Mouse (Mus musculus): Measurements from ENCODE around the gene Nub1. TPM values are rescaled to one million over a fixed set of nuclear protein-coding genes. Genes with fewer than 3 reads are reported as not detected.
A peak's percentile ranks its signal among the peaks of the same experiment; 100 is the strongest.

Nub1 gene
- polyA plus RNA-seq, 1 experiment from 2014 or later, result 31.3 TPM

DNA sequence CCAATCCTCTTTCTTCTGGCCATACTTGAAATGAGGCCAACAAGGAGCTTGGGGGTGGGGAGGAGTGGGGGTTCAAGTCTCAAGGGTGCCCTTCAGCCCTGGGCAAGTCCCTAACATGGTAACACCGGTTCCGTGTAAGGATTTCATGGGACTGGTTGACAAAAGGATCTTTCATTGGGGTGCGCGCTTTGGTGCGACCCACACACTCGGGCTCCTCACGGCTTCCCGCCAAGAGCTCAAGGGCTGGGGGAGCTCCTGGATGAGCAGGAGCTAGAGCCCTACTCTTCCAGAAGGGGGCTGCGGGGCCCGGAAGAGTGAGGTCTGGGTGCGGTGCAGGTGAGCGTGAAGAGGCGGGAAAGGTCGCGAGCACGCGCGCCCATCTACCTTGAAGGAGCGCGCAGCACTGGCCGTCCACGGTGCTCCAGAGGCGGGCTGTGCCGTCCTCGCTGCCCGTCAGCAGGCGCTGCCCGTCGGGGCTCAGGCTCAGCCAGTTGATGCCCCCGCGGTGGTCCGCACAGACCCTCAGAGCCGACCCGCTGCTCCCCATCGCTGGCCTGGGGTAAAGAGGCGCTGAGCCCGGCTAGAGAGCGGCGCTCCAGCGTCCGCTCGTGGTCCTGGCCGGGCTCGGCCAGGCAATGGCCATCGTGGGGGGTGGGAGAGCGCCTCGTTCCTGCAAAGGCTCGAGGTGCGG lies 44.6 kb downstream of the Nub1 start:
- Histone ChIP-seq H3K27me3 (no peaks in the 10 kb centered on the region), H3K9me3 (no peaks in the 10 kb centered on the region), H3K36me3 (no peaks in the 10 kb centered on the region), H3K4me2 (peak overlapping the region; percentile 93), H3K27ac (peak overlapping the region; percentile 72), H3K9ac (peak overlapping the region; percentile 65), H3K4me1 (peaks cover 47% of the 10 kb centered on the region), H3K4me3 (peak overlapping the region; percentile 59)
- ATAC-seq (ENCODE audit: insufficient number of reproducible peaks, low FRiP score, low TSS enrichment, low read depth), result peak; percentile 12; the same call in 1 of the 2 replicates
- 2% methylated on average over 49 of the region's 49 CpGs for WGBS

DNA sequence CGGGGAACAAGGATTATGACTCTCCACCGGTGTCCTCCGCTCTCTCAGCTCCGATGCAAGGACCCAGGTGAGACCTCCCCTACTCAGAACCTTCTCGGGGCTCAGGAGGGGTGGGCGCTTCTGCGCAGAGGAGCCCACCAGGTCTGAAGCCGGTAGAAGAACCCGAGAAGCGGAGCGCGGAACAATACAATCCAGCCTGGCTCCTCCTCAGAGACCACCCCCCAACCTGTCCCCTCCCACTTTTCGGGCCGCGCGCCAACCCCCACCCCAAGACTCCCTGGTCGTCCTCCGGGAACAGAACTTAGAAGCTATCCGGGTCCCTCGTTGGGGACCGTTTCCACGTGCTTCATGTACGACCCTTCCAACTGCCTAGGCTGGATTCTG lies 45.1 kb downstream of the Nub1 start, which contains the start of gene Wdr86:
Gene Wdr86 (minus strand): TSS at position 240 of the 384 bp plus-strand sequence.
- H3K4me3 ChIP-seq, result peak within 1 kb of the TSS; percentile 59
- H3K4me2 ChIP-seq, result peak within 1 kb of the TSS; percentile 93
- ATAC-seq (ENCODE audit: insufficient number of reproducible peaks, low FRiP score, low TSS enrichment, low read depth), result 0 out of 2 replicates have a peak, but pooled peaks have one; percentile 4
- H3K27me3 ChIP-seq, result no peaks in the 10 kb centered on the region
- peak within 1 kb of the TSS; percentile 72 for H3K27ac ChIP-seq
- H3K9ac ChIP-seq, result peak within 1 kb of the TSS; percentile 65
- under 1% methylated on average over 23 of the region's 23 CpGs for WGBS
- H3K36me3 ChIP-seq, result no peaks in the 10 kb centered on the region
- no peaks in the 10 kb centered on the region for H3K9me3 ChIP-seq
- peaks cover 42% of the 10 kb centered on the region for H3K4me1 ChIP-seq

DNA sequence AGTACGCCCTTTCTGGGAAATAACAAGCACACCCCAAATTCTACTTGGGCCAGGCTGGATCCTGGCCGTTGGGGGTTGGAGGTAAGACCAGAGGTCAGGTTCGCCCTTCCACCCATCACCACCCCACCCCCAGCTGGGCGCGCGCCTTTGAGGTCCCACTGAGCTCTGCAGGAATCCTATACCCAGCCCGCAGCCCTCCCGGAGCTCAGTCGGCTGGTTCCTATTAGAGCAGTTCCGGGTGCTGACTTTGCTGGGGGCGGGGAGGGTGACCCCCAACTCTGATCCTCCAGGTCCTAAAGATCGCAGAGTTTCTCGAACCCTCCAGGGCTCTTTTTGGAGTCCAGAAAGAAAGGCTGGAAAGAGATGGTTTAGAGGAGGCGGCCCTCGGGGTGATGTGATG lies 45.7 kb downstream of the Nub1 start:
- no peak for ATAC-seq (ENCODE audit: insufficient number of reproducible peaks, low FRiP score, low TSS enrichment, low read depth)
- Histone ChIP-seq H3K9ac (peak overlapping the region; percentile 65), H3K36me3 (no peaks in the 10 kb centered on the region), H3K4me3 (peak overlapping the region; percentile 59), H3K4me2 (peak overlapping the region; percentile 93), H3K27ac (peak overlapping the region; percentile 72), H3K9me3 (no peaks in the 10 kb centered on the region), H3K27me3 (no peaks in the 10 kb centered on the region), H3K4me1 (peaks cover 40% of the 10 kb centered on the region)
- 3% methylated on average over 15 of the region's 15 CpGs for WGBS

DNA sequence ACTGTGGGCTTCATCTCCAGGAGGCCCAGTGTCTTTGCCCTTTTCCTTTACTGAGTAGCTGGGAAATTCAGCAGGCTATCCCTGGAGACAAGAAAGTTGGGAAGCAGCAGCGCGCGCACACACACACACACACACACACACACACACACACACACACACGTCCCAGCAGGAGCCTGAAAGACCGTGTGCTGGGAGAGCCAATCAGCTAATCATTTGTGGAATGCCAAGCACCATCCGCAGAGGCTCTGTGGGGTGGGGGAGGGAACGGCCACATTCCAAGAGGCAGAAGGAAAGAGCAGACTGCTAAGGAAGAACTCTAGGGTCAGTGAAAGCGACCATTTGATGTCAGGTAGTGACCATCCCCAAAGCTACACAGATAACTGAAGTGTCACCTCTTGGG lies 47.8 kb downstream of the Nub1 start:
- Histone ChIP-seq H3K36me3 (no peaks in the 10 kb centered on the region), H3K4me3 (no peak overlapping the region), H3K9me3 (no peaks in the 10 kb centered on the region), H3K27ac (no peak overlapping the region), H3K4me1 (peaks cover 39% of the 10 kb centered on the region), H3K9ac (no peak overlapping the region), H3K4me2 (no peak overlapping the region), H3K27me3 (no peaks in the 10 kb centered on the region)
- no peak for ATAC-seq (ENCODE audit: insufficient number of reproducible peaks, low FRiP score, low TSS enrichment, low read depth)
- 4% methylated on average over 8 of the region's 8 CpGs for WGBS

DNA sequence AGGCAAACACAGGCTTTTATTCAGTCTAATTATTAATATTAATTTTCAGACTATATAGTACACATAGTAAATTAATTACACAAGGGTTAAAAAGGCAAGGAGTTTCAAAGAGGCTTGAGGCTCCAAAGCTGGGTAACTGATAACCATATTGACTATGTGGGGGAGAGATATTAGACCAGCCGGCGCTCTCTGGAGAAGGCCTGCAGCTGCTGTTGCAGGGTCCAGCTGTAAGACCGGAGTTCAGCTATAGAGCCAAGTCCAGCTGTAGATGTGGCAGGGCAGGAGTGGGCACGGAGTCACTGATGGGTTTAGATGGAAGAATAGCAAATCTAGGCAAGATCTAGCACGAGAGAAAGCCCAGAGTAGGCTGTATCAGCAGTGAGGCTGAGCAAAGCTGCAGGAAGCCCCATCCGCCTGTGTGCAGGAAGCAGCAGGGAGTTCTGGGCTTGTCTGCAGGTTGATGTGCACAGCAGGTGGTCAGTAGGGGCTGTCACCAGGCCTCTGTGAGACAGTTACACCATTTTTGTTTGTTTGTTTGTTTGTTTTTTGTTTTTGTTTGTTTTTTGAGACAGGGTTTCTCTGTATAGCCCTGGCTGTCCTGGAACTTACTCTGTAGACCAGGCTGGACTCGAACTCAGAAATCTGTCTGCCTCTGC lies 48.6 kb downstream of the Nub1 start:
- WGBS, result 65% methylated on average over 7 of the region's 7 CpGs
- no peak overlapping the region for H3K9ac ChIP-seq
- no peaks in the 10 kb centered on the region for H3K36me3 ChIP-seq
- H3K4me2 ChIP-seq, result no peak overlapping the region
- no peak overlapping the region for H3K4me3 ChIP-seq
- H3K4me1 ChIP-seq, result peaks cover 40% of the 10 kb centered on the region
- ATAC-seq (ENCODE audit: insufficient number of reproducible peaks, low FRiP score, low TSS enrichment, low read depth), result no peak
- H3K27ac ChIP-seq, result peak overlapping the region; percentile 3; the same call in 1 of the 2 replicates
- no peaks in the 10 kb centered on the region for H3K9me3 ChIP-seq
- H3K27me3 ChIP-seq, result no peaks in the 10 kb centered on the region

DNA sequence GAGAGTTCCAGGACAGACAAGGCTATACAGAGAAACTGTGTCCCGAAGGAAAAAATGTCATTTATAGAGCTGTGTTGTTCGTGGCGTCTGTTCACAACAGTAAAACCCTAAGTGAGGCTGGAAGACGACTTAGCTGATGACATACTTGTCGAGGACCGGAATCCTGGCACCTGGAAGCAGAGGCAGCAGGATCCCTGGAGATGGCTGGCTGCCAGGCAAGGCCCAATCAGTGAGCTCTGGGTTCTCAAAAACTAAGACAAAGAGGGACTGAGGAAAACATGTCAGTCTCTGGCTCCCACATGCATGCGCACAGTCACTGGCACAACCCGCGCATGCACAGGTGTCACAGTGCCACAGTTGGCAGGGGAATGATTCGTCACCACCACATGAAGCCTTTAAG lies 52.3 kb downstream of the Nub1 start:
- no peak overlapping the region for H3K4me2 ChIP-seq
- 88% methylated on average over 10 of the region's 10 CpGs for whole genome bisulfite sequencing
- H3K9ac ChIP-seq, result no peak overlapping the region
- H3K4me3 ChIP-seq, result no peak overlapping the region
- H3K27me3 ChIP-seq, result no peaks in the 10 kb centered on the region
- no peaks in the 10 kb centered on the region for H3K36me3 ChIP-seq
- ATAC-seq (ENCODE audit: insufficient number of reproducible peaks, low FRiP score, low TSS enrichment, low read depth), result no peak
- H3K9me3 ChIP-seq, result no peaks in the 10 kb centered on the region
- H3K27ac ChIP-seq, result no peak overlapping the region
- H3K4me1 ChIP-seq, result peaks cover 30% of the 10 kb centered on the region

DNA sequence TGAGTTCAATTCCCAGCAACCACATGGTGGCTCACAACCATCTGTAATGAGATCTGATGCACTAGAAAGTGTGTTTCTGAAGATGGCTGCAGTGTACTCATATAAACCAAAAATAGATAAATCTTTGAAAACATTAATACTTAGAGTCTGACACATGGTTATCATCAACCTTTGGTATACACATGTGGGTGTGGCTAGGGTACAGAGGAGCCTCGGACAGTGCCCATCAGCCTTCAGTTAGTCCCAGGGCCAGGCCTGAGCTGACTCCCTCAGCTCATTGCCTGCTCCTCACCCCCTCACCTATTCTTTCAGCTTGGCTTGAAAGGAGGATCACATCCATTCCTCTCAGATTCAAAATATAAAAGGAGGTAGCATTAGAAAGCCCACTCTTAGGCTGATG lies 53.2 kb downstream of the Nub1 start:
- H3K9me3 ChIP-seq, result no peaks in the 10 kb centered on the region
- no peak for ATAC-seq (ENCODE audit: insufficient number of reproducible peaks, low FRiP score, low TSS enrichment, low read depth)
- 69% methylated on average over 1 of the region's 1 CpGs for WGBS

DNA sequence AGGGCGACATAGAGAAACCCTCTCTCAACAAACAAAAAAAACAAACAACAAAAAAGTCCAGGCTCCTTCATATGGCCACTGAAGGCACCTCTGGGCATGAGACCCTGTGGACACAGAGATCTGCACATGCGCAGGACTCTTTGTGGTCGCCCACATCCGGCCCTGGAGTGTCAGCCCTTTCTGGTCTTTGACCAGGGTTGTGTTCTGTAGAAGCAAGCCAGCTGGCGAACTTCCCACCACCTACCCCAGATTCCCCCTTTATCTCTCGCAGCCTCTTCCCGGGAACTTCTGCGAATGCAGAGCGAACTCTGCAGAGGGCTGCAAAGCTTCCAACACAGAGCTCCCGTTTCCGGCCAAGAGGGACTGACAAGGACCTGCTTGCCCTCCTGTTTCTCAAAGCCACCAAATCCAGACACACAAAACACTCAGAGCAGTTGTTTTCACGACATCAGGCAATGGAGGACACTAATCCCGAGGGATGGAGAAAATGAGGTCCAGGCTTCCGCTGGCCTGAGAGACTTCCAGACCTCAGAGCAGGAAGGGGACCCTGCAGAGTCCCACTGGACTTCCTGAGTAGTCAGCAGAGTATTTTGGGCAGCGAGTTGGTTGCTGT lies 53.9 kb downstream of the Nub1 start:
- 0 out of 2 replicates have a peak overlapping the region, but pooled peaks have one; percentile 34 for H3K27ac ChIP-seq

More for the DNA sequence above, 53.2 kb downstream of the Nub1 start:
- H3K4me2 ChIP-seq, result no peak overlapping the region
- no peak overlapping the region for H3K9ac ChIP-seq
- H3K4me1 ChIP-seq, result peaks cover 21% of the 10 kb centered on the region
- no peaks in the 10 kb centered on the region for H3K27me3 ChIP-seq
- no peaks in the 10 kb centered on the region for H3K36me3 ChIP-seq
- H3K27ac ChIP-seq, result no peak overlapping the region
- H3K4me3 ChIP-seq, result no peak overlapping the region

DNA sequence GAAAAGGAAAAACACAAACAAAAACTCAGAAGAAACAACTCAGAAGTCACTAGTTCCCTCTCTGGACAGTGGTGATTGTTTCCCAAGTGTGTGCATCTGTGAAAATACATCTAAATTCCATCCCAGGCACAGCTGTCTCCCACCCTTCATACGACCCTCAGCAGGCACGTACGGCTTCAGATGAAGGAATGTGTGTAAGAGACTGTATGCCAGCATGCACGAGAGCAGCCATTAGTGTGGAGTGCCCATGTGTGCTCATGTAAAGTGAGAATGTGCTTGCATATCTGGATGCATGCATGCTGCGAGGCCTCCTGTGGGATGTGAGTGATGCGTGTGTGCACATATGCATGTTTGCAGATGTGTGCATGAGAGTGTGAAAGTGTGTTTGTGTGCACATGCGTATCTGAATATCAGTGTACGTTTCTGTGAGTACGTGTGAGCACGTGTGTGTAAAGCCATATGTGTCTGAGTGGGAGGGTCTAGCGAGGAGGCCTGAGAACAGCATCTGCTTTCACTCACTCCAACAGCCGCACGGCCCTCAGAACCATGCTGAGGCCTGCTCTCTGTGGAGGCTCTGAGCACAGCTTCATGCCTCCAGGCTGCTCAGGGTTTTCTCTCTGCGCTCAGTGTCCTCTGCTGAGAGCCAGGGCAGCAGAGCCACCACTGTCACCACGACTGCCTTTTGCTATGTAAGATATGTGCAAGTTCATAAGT lies 56.0 kb downstream of the Nub1 start:
- Histone ChIP-seq H3K4me3 (no peak overlapping the region), H3K4me2 (no peak overlapping the region), H3K36me3 (no peaks in the 10 kb centered on the region), H3K27me3 (no peaks in the 10 kb centered on the region), H3K4me1 (peaks cover 21% of the 10 kb centered on the region), H3K9ac (no peak overlapping the region), H3K9me3 (no peaks in the 10 kb centered on the region), H3K27ac (peak overlapping the region; percentile 79)
- ATAC-seq (ENCODE audit: insufficient number of reproducible peaks, low FRiP score, low TSS enrichment, low read depth), result peak; percentile 68; the same call in 1 of the 2 replicates
- 24% methylated on average over 15 of the region's 15 CpGs for WGBS

More for the DNA sequence above, 53.9 kb downstream of the Nub1 start:
- Histone ChIP-seq H3K4me2 (no peak overlapping the region), H3K4me1 (peaks cover 21% of the 10 kb centered on the region), H3K4me3 (no peak overlapping the region), H3K36me3 (no peaks in the 10 kb centered on the region), H3K9me3 (no peaks in the 10 kb centered on the region), H3K27me3 (no peaks in the 10 kb centered on the region), H3K9ac (no peak overlapping the region)
- ATAC-seq (ENCODE audit: insufficient number of reproducible peaks, low FRiP score, low TSS enrichment, low read depth), result no peak
- 59% methylated on average over 15 of the region's 15 CpGs for WGBS

DNA sequence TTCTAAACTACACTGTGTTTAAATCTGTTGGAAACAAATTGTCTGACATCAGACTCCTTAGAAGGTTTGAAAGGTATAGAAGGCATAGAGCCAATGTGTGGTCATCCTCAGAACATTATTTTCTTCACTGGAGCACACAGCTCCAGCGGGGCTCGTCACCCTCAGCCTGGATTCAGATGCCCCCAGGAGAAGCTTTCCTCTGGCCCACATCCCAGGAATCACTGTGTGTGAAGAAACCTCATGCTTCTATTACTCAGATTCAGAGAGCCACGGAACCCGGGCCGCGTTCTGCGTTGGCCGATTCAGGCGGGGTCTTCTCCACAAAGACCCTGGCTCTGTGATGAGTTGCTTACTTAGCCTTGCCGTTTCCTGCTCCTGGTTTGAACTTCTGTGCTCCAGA lies 58.6 kb downstream of the Nub1 start:
- H3K4me1 ChIP-seq, result peaks cover 30% of the 10 kb centered on the region
- H3K27me3 ChIP-seq, result no peaks in the 10 kb centered on the region
- H3K4me3 ChIP-seq, result no peak overlapping the region
- H3K36me3 ChIP-seq, result no peaks in the 10 kb centered on the region
- H3K9me3 ChIP-seq, result no peaks in the 10 kb centered on the region
- no peak overlapping the region for H3K9ac ChIP-seq
- no peak overlapping the region for H3K27ac ChIP-seq
- WGBS, result 83% methylated on average over 10 of the region's 10 CpGs
- no peak for ATAC-seq (ENCODE audit: insufficient number of reproducible peaks, low FRiP score, low TSS enrichment, low read depth)
- H3K4me2 ChIP-seq, result no peak overlapping the region

DNA sequence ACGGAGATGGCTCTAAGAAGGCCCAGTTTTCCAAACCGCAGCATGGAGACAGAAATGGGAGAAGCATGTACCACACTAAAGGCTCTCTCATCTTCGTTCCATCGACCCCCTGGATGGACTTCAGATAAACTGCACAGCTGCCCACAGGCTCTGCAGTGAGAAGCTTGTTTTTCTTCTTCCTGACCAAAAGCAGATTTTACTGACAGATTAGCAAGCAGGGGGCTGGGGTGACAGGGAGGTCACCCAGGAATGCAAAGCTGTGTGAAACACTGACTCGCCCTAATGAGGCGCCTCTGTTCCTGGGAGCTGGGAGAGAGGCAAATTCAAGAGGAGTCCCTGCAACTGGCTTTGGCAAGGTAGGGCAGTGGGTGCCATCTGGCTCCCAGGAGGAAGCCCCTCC lies 62.2 kb downstream of the Nub1 start:
- H3K9ac ChIP-seq, result no peak overlapping the region
- peaks cover 33% of the 10 kb centered on the region for H3K4me1 ChIP-seq
- H3K4me2 ChIP-seq, result no peak overlapping the region
- peak overlapping the region; percentile 13; the same call in 1 of the 2 replicates for H3K27ac ChIP-seq
- no peaks in the 10 kb centered on the region for H3K36me3 ChIP-seq
- no peaks in the 10 kb centered on the region for H3K9me3 ChIP-seq
- no peaks in the 10 kb centered on the region for H3K27me3 ChIP-seq
- 14% methylated on average over 6 of the region's 6 CpGs for WGBS
- no peak overlapping the region for H3K4me3 ChIP-seq
- no peak for ATAC-seq (ENCODE audit: insufficient number of reproducible peaks, low FRiP score, low TSS enrichment, low read depth)
